ENCODE assay signal across 8 mouse cellular contexts in genomic region chr15:101253886-101254795, GRCm38 (mm10). TPM values are rescaled to one million over a fixed set of nuclear protein-coding genes. Genes with fewer than 3 reads are reported as not detected.
DNase-seq lines count a peak whose midpoint lies in the region; ATAC-seq lines count a peak whose summit lies in the region.

TSS of gene Nr4a1 (plus strand) at chr15:101254269.

- peaks cover 19% of the 10 kb centered on the region for H3K4me1 ChIP-seq in limb, embryonic 15.5 days
- H3K4me1 ChIP-seq in midbrain, embryonic 16.5 days (ENCODE audit: control insufficient read depth, insufficient read depth, low read length), result peaks cover 3% of the 10 kb centered on the region; the same call in 1 of the 2 replicates

- peak within 1 kb of the TSS; percentile 71 for H3K9ac ChIP-seq in limb, embryonic 15.5 days
- peak within 1 kb of the TSS; percentile 90 for H3K9ac ChIP-seq in midbrain, embryonic 16.5 days (ENCODE audit: low read depth, low read length)

- H3K36me3 ChIP-seq in limb, embryonic 15.5 days, result no peaks in the 10 kb centered on the region
- no peaks in the 10 kb centered on the region for H3K36me3 ChIP-seq in midbrain, embryonic 16.5 days (ENCODE audit: control insufficient read depth, insufficient read depth, low read length)
- H3K36me3 ChIP-seq in splenic B cell, adult 2 months (ENCODE audit: control insufficient read depth, insufficient read depth, low read length, poor library complexity, severe bottlenecking), result no peaks in the 10 kb centered on the region

- DNase-seq in ovary, postnatal 36 days (ENCODE audit: low spot score), result peak; percentile 76
- DNase-seq in ovary, postnatal 14 days (ENCODE audit: low spot score), result no peak
- peak; percentile 64 for DNase-seq in embryo, embryonic 9.5 days (ENCODE audit: extremely low spot score)
- peak; percentile 89 to 92 for DNase-seq in heart, adult 18-20 months
- peak; percentile 77 for DNase-seq in kidney, adult 11 months
- DNase-seq in splenic B cell, adult 2 months (ENCODE audit: low read depth, low spot score), result peak; percentile 94

- peak within 1 kb of the TSS; percentile 64 for H3K4me3 ChIP-seq in limb, embryonic 15.5 days
- peak within 1 kb of the TSS; percentile 71 for H3K4me3 ChIP-seq in midbrain, embryonic 16.5 days (ENCODE audit: low read depth, low read length)

- H3K27ac ChIP-seq in limb, embryonic 15.5 days, result peak within 1 kb of the TSS; percentile 73
- H3K27ac ChIP-seq in midbrain, embryonic 16.5 days (ENCODE audit: low read length), result peak within 1 kb of the TSS; percentile 45; the same call in 1 of the 2 replicates

- no peaks in the 10 kb centered on the region for H3K9me3 ChIP-seq in limb, embryonic 15.5 days
- H3K9me3 ChIP-seq in midbrain, embryonic 16.5 days (replicated peaks; ENCODE audit: control insufficient read depth, low read length, poor library complexity, severe bottlenecking), result no peaks in the 10 kb centered on the region

- peak within 1 kb of the TSS; percentile 83 for H3K4me2 ChIP-seq in limb, embryonic 15.5 days
- H3K4me2 ChIP-seq in midbrain, embryonic 16.5 days (ENCODE audit: low read length), result peak within 1 kb of the TSS; percentile 74

- peak; percentile 77 for ATAC-seq in limb, embryonic 15.5 days (ENCODE audit: insufficient number of reproducible peaks, low FRiP score, low TSS enrichment, low read depth)
- ATAC-seq in midbrain, embryonic 16.5 days, result peak; percentile 69

- H3K27me3 ChIP-seq in limb, embryonic 15.5 days, result no peaks in the 10 kb centered on the region
- H3K27me3 ChIP-seq in midbrain, embryonic 16.5 days (ENCODE audit: control insufficient read depth, insufficient read depth, low read depth, low read length), result no peaks in the 10 kb centered on the region
- no peaks in the 10 kb centered on the region for H3K27me3 ChIP-seq in splenic B cell, adult 2 months (ENCODE audit: control insufficient read depth, insufficient read depth, low read length, poor library complexity, severe bottlenecking)

- 2% methylated on average over 79 of the region's 82 CpGs for WGBS in limb, embryonic 15.5 days
- under 1% methylated on average over 72 of the region's 82 CpGs for WGBS in midbrain, embryonic 16.5 days

RNA-seq across cellular contexts. Expression of gene Nr4a1, which starts in this region (rescaled TPM):
- 10 to 100 TPM in 1 of 2 experiments, 1 to 10 TPM in 1; 7.7 to 10.5 TPM for total RNA-seq in heart, adult 18-20 months (2021)
- polyA plus RNA-seq in limb, embryonic 15.5 days (2015; fragmentation: Nextera tagmentation; extraction: Ambion mirVana), result 14.7 and 18.4 TPM in 2 replicates
- 5.0 and 6.4 TPM in 2 replicates for polyA plus RNA-seq in midbrain, embryonic 16.5 days (2015; fragmentation: Nextera tagmentation; extraction: Ambion mirVana)
